Comparison of ENCODE assay signal across 8 mouse cellular contexts in genomic region chr11:5259944-5260598, GRCm38 (mm10). TPM values are rescaled to one million over a fixed set of nuclear protein-coding genes. Genes with fewer than 3 reads are reported as not detected.
A peak's percentile ranks its signal among the peaks of the same experiment; 100 is the strongest.
DNase-seq lines count a peak whose midpoint lies in the region; ATAC-seq and TF ChIP-seq lines count a peak whose summit lies in the region.

No protein-coding gene starts in this region.

- TF ChIP-seq CTCF in olfactory bulb, adult 2 months (IDR thresholded peaks at IDR 0.05; ENCODE audit: insufficient read depth, low read depth, low read length): no peak

- H3K4me2 ChIP-seq in kidney, embryonic 15.5 days: peak overlapping the region; percentile 78
- peak overlapping the region; percentile 73 for H3K4me2 ChIP-seq in embryonic facial prominence, embryonic 14.5 days (ENCODE audit: low read depth, low read length)
- H3K4me2 ChIP-seq in intestine, embryonic 16.5 days (ENCODE audit: low read depth, low read length): peak overlapping the region; percentile 79

- H3K9ac ChIP-seq in kidney, embryonic 15.5 days: peak overlapping the region; percentile 87; the same call in 1 of the 2 replicates
- peak overlapping the region; percentile 88 for H3K9ac ChIP-seq in embryonic facial prominence, embryonic 14.5 days (ENCODE audit: low read depth, low read length)
- no peak overlapping the region for H3K9ac ChIP-seq in intestine, embryonic 16.5 days (ENCODE audit: low read depth, low read length)

- peaks cover 42% of the 10 kb centered on the region for H3K4me1 ChIP-seq in kidney, embryonic 15.5 days
- H3K4me1 ChIP-seq in embryonic facial prominence, embryonic 14.5 days (ENCODE audit: control insufficient read depth, insufficient read depth, low read length): peaks cover 26% of the 10 kb centered on the region
- peaks cover 16% of the 10 kb centered on the region for H3K4me1 ChIP-seq in intestine, embryonic 16.5 days (ENCODE audit: control insufficient read depth, insufficient read depth, low read length)
- peaks cover 29% of the 10 kb centered on the region for H3K4me1 ChIP-seq in olfactory bulb, adult 2 months (ENCODE audit: control insufficient read depth, insufficient read depth, low read length)

- no peaks in the 10 kb centered on the region for H3K36me3 ChIP-seq in kidney, embryonic 15.5 days
- no peaks in the 10 kb centered on the region for H3K36me3 ChIP-seq in embryonic facial prominence, embryonic 14.5 days (ENCODE audit: control insufficient read depth, insufficient read depth, low read length)
- no peaks in the 10 kb centered on the region for H3K36me3 ChIP-seq in intestine, embryonic 16.5 days (ENCODE audit: control insufficient read depth, insufficient read depth, low read length)

- WGBS in kidney, embryonic 15.5 days: 22% methylated on average over 10 of the region's 10 CpGs
- 38% methylated on average over 10 of the region's 10 CpGs for WGBS in embryonic facial prominence, embryonic 14.5 days
- WGBS in intestine, embryonic 16.5 days: 49% methylated on average over 10 of the region's 10 CpGs
- whole genome bisulfite sequencing in olfactory bulb, adult 2 months: 32% methylated on average over 10 of the region's 10 CpGs

- intact Hi-C loops in left cerebral cortex, postnatal 10 days (cut with DNase I): loop anchor here (5.0 kb wide), 1 partner anchor 143 kb away; no protein-coding TSS in a partner anchor

- H3K9me3 ChIP-seq in kidney, embryonic 15.5 days (replicated peaks): no peaks in the 10 kb centered on the region
- no peaks in the 10 kb centered on the region for H3K9me3 ChIP-seq in embryonic facial prominence, embryonic 14.5 days (ENCODE audit: control insufficient read depth, low read length)
- no peaks in the 10 kb centered on the region for H3K9me3 ChIP-seq in intestine, embryonic 16.5 days (ENCODE audit: control insufficient read depth, low read length)

- H3K4me3 ChIP-seq in kidney, embryonic 15.5 days (replicated peaks): peak overlapping the region; percentile 94
- peak overlapping the region; percentile 76 for H3K4me3 ChIP-seq in embryonic facial prominence, embryonic 14.5 days (ENCODE audit: low read depth, low read length)
- H3K4me3 ChIP-seq in intestine, embryonic 16.5 days (ENCODE audit: low read length): peak overlapping the region; percentile 93; the same call in 1 of the 2 replicates
- peak overlapping the region; percentile 7; the same call in 1 of the 2 replicates for H3K4me3 ChIP-seq in olfactory bulb, adult 2 months (ENCODE audit: insufficient read depth, low read depth, low read length)

- no peak for DNase-seq in kidney, postnatal 25 days
- no peak for DNase-seq in embryonic facial prominence, embryonic 14.5 days (ENCODE audit: low spot score)
- no peak for DNase-seq in right cerebral cortex, postnatal 25 days
- DNase-seq in left cerebral cortex, postnatal 10 days (ENCODE audit: extremely low spot score in 1 of 2, low spot score in 2 of 2): no peak
- no peak for DNase-seq in urinary bladder, adult 18-20 months (ENCODE audit: low spot score in 2 of 2)

- no peak for TF ChIP-seq POLR2A in olfactory bulb, adult 2 months (IDR thresholded peaks at IDR 0.05; ENCODE audit: insufficient read depth, low read depth, low read length)

- no peak for ATAC-seq in kidney, embryonic 15.5 days (replicated peaks; ENCODE audit: low FRiP score)
- ATAC-seq in embryonic facial prominence, embryonic 14.5 days (ENCODE audit: low read depth): no peak
- no peak for ATAC-seq in intestine, embryonic 16.5 days

- H3K27me3 ChIP-seq in kidney, embryonic 15.5 days: no peaks in the 10 kb centered on the region
- no peaks in the 10 kb centered on the region for H3K27me3 ChIP-seq in embryonic facial prominence, embryonic 14.5 days (replicated peaks; ENCODE audit: control insufficient read depth, insufficient read depth, low read length)
- H3K27me3 ChIP-seq in intestine, embryonic 16.5 days (replicated peaks; ENCODE audit: control insufficient read depth, insufficient read depth, low read length): no peaks in the 10 kb centered on the region

- peak overlapping the region; percentile 84 for H3K27ac ChIP-seq in kidney, embryonic 15.5 days
- peak overlapping the region; percentile 13; the same call in 1 of the 2 replicates for H3K27ac ChIP-seq in embryonic facial prominence, embryonic 14.5 days (replicated peaks; ENCODE audit: low read depth, low read length)
- H3K27ac ChIP-seq in intestine, embryonic 16.5 days (ENCODE audit: low read length): no peak overlapping the region
- H3K27ac ChIP-seq in olfactory bulb, adult 2 months (ENCODE audit: insufficient read depth, low read depth, low read length): no peak overlapping the region

RNA-seq across cellular contexts. Expression of gene Kremen1, which starts 1.3 kb away (rescaled TPM):
- 21.8 and 22.9 TPM in 2 replicates for polyA plus RNA-seq in kidney, embryonic 15.5 days (2015; fragmentation: Nextera tagmentation; extraction: Ambion mirVana)
- 24.1 and 26.7 TPM in 2 replicates for polyA plus RNA-seq in embryonic facial prominence, embryonic 14.5 days (2014; fragmentation: Nextera tagmentation; extraction: Ambion mirVana)
- 9.1 and 10.5 TPM in 2 replicates for polyA plus RNA-seq in intestine, embryonic 16.5 days (2015; fragmentation: Nextera tagmentation; extraction: Ambion mirVana)
- 126 TPM in 1 of 2 replicates, not detected in the other for polyA plus RNA-seq in olfactory bulb, adult 2 months (2012; ENCODE audit: insufficient read depth, insufficient read length, low replicate concordance, missing spikeins)
- total RNA-seq in left cerebral cortex, postnatal 10 days (2021): 1 to 10 TPM; 9.2 to 9.5 TPM

Comparison
In these comparisons a context has a peak if more than half of its experiments do, and no peak if none do; other contexts are left out.
1. H3K27ac ChIP-seq: peak in kidney, embryonic 15.5 days (single experiment) and embryonic facial prominence, embryonic 14.5 days (single experiment); none in intestine, embryonic 16.5 days (single experiment) and olfactory bulb, adult 2 months (single experiment).
2. H3K4me3 ChIP-seq: peak in every context shown above with its lines; median percentile 94 in kidney, embryonic 15.5 days; 93 in intestine, embryonic 16.5 days; 76 in embryonic facial prominence, embryonic 14.5 days; 7 in olfactory bulb, adult 2 months.
3. Peak in every context shown above with its lines, with median percentiles within 50 percentile points of each other: H3K4me2 ChIP-seq.